Mouse (Mus musculus) brain, embryonic 14.5 days (tissue): ENCODE results near the gene Ppp1r14d.

ENCODE experiments used
- CTCF ChIP-seq: fragments of 200-500 bp; IDR thresholded peaks from 2 replicates; pipeline ENCODE4 v1.5.1; 2012; ENCODE audit warnings: inconsistent platforms, mild to moderate bottlenecking, moderate library complexity, borderline replicate concordance; ENCODE audit not compliant: insufficient read depth, insufficient read length; ENCODE audit errors: extremely low read depth
- POLR2A ChIP-seq: fragments of 200-500 bp; IDR thresholded peaks from 2 replicates; pipeline ENCODE4 v1.6.1; 2012; ENCODE audit warnings: mild to moderate bottlenecking, inconsistent platforms, borderline replicate concordance; ENCODE audit not compliant: poor library complexity, insufficient read depth, insufficient read length, severe bottlenecking; ENCODE audit errors: extremely low read depth

DNA sequence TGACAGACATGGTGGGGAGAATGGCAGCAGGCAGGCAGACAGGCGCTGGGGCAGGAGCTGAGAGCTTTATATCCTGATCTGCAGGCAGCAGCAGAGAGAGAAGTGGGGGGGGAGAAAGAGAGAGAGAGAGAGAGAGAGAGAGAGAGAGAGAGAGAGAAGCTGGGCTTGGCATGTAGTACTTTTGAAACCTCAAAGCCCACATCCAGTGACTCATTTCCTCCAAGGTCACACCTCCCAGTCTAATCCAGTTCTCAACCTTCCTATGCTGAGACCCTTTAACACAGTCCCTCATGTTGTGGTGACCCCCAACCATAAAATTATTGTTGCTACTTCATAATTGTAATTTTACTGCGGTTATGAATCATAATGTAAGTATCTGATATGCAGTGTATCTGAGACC lies 59.4 kb downstream of the Ppp1r14d start:
- no peak for TF ChIP-seq POLR2A
- no peak for TF ChIP-seq CTCF
